Mouse (Mus musculus): Measurements from ENCODE around the gene Tnni2. TPM values are rescaled to one million over a fixed set of nuclear protein-coding genes. Genes with fewer than 3 reads are reported as not detected.

Gene Tnni2
- 0.51 and 0.78 TPM in 2 replicates for polyA plus RNA-seq (2015; fragmentation: Nextera tagmentation; extraction: Ambion mirVana)

DNA sequence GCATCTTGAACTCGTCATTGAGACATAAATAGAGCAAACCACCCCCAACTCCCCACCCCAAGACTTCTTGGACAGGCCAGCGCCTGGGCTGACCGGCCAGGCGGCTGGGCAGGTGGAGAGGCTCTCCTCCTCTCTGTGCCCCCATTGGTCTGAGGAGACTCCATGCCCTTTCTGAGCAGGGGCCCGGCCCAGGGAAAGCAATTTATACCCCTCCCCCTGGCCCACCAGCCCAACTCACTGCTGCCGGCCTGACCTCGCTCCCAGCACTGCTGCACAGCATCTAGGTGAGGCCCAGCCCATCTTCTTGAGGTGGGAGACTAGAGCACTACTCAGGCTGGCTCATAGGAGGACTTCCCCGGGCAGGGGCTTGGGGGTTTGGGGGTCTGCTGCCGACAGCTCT, at the start of gene Tnni2:
Gene Tnni2, plus strand, starts transcription at position 224 of the 400 bp plus-strand sequence.
- H3K36me3 ChIP-seq (ENCODE audit: control insufficient read depth, insufficient read depth, low read length), result no peaks in the 10 kb centered on the region
- H3K4me1 ChIP-seq (ENCODE audit: control insufficient read depth, insufficient read depth, low read length), result no peaks in the 10 kb centered on the region
- no peak within 1 kb of the TSS for H3K27ac ChIP-seq (ENCODE audit: low read length)
- H3K9me3 ChIP-seq (replicated peaks; ENCODE audit: control insufficient read depth, low read length, poor library complexity, severe bottlenecking), result no peaks in the 10 kb centered on the region
- no peak within 1 kb of the TSS for H3K4me3 ChIP-seq (ENCODE audit: low read depth, low read length)
- ATAC-seq, result no peak
- no peak within 1 kb of the TSS for H3K4me2 ChIP-seq (ENCODE audit: low read length)
- 80% methylated on average over 9 of the region's 9 CpGs for WGBS
- no peaks in the 10 kb centered on the region for H3K27me3 ChIP-seq (ENCODE audit: control insufficient read depth, insufficient read depth, low read depth, low read length)
- H3K9ac ChIP-seq (ENCODE audit: low read depth, low read length), result no peak within 1 kb of the TSS

- H3K4me2 ChIP-seq (ENCODE audit: low read length), result no peak overlapping the region
- 18% methylated on average over 4 of the region's 4 CpGs for WGBS
- H3K9ac ChIP-seq (ENCODE audit: low read depth, low read length), result no peak overlapping the region
- H3K36me3 ChIP-seq (ENCODE audit: control insufficient read depth, insufficient read depth, low read length), result no peaks in the 10 kb centered on the region
- H3K27me3 ChIP-seq (ENCODE audit: control insufficient read depth, insufficient read depth, low read depth, low read length), result no peaks in the 10 kb centered on the region
- H3K4me3 ChIP-seq (ENCODE audit: low read depth, low read length), result no peak overlapping the region
- H3K27ac ChIP-seq (ENCODE audit: low read length), result no peak overlapping the region
- no peak for ATAC-seq
- H3K9me3 ChIP-seq (replicated peaks; ENCODE audit: control insufficient read depth, low read length, poor library complexity, severe bottlenecking), result no peaks in the 10 kb centered on the region
- no peaks in the 10 kb centered on the region for H3K4me1 ChIP-seq (ENCODE audit: control insufficient read depth, insufficient read depth, low read length)
Observed at GRCm38 (mm10) chr7:142393191-142393590, 48.4 kb upstream of the Tnni2 start.

- Histone ChIP-seq H3K27ac (ENCODE audit: low read length) (no peak overlapping the region), H3K27me3 (ENCODE audit: control insufficient read depth, insufficient read depth, low read depth, low read length) (no peaks in the 10 kb centered on the region), H3K9me3 (replicated peaks; ENCODE audit: control insufficient read depth, low read length, poor library complexity, severe bottlenecking) (no peaks in the 10 kb centered on the region), H3K4me3 (ENCODE audit: low read depth, low read length) (no peak overlapping the region), H3K36me3 (ENCODE audit: control insufficient read depth, insufficient read depth, low read length) (no peaks in the 10 kb centered on the region), H3K4me2 (ENCODE audit: low read length) (no peak overlapping the region), H3K4me1 (ENCODE audit: control insufficient read depth, insufficient read depth, low read length) (no peaks in the 10 kb centered on the region), H3K9ac (ENCODE audit: low read depth, low read length) (no peak overlapping the region)
- ATAC-seq, result no peak
- WGBS, result 70% methylated on average over 6 of the region's 6 CpGs
Observed at GRCm38 (mm10) chr7:142394261-142395190, 47.1 kb upstream of the Tnni2 start.

GRCm38 (mm10) chr7:142395472-142395871, 46.1 kb upstream of the Tnni2 start:
- WGBS, result 83% methylated on average over 4 of the region's 4 CpGs
- Histone ChIP-seq H3K36me3 (ENCODE audit: control insufficient read depth, insufficient read depth, low read length) (no peaks in the 10 kb centered on the region), H3K4me1 (ENCODE audit: control insufficient read depth, insufficient read depth, low read length) (no peaks in the 10 kb centered on the region), H3K9me3 (replicated peaks; ENCODE audit: control insufficient read depth, low read length, poor library complexity, severe bottlenecking) (no peaks in the 10 kb centered on the region), H3K4me3 (ENCODE audit: low read depth, low read length) (no peak overlapping the region), H3K27ac (ENCODE audit: low read length) (no peak overlapping the region), H3K9ac (ENCODE audit: low read depth, low read length) (no peak overlapping the region), H3K27me3 (ENCODE audit: control insufficient read depth, insufficient read depth, low read depth, low read length) (no peaks in the 10 kb centered on the region), H3K4me2 (ENCODE audit: low read length) (no peak overlapping the region)
- ATAC-seq, result no peak

- Histone ChIP-seq H3K36me3 (ENCODE audit: control insufficient read depth, insufficient read depth, low read length) (no peaks in the 10 kb centered on the region), H3K4me1 (ENCODE audit: control insufficient read depth, insufficient read depth, low read length) (no peaks in the 10 kb centered on the region), H3K27ac (ENCODE audit: low read length) (no peak overlapping the region), H3K9me3 (replicated peaks; ENCODE audit: control insufficient read depth, low read length, poor library complexity, severe bottlenecking) (no peaks in the 10 kb centered on the region), H3K4me2 (ENCODE audit: low read length) (no peak overlapping the region), H3K27me3 (ENCODE audit: control insufficient read depth, insufficient read depth, low read depth, low read length) (no peaks in the 10 kb centered on the region), H3K4me3 (ENCODE audit: low read depth, low read length) (no peak overlapping the region), H3K9ac (ENCODE audit: low read depth, low read length) (no peak overlapping the region)
- WGBS, result 100% methylated on average over 1 of the region's 1 CpGs
- ATAC-seq, result no peak
Observed at GRCm38 (mm10) chr7:142396611-142397010, 45.0 kb upstream of the Tnni2 start.

DNA sequence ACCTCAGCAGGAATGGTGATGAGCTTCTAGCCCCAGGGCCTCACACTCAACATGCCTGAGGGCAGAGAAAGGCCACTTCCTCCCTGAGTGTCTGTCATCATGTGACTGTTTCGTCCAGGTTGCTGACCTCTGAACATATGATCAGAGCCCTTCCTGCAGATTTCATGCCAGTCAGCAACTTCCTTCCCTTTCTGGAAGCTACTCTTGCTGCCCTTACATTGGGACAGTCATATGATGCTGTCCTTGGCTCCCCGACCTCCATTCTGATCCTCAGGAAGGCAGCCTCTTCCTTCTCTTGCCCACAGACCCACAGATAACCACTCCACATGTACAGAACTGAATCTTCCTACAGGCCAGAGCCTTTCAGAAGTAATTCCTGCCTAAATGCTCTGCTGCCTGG, 43.6 kb upstream of the Tnni2 start:
- Histone ChIP-seq H3K4me3 (ENCODE audit: low read depth, low read length) (no peak overlapping the region), H3K36me3 (ENCODE audit: control insufficient read depth, insufficient read depth, low read length) (no peaks in the 10 kb centered on the region), H3K4me1 (ENCODE audit: control insufficient read depth, insufficient read depth, low read length) (no peaks in the 10 kb centered on the region), H3K27me3 (ENCODE audit: control insufficient read depth, insufficient read depth, low read depth, low read length) (no peaks in the 10 kb centered on the region), H3K27ac (ENCODE audit: low read length) (no peak overlapping the region), H3K4me2 (ENCODE audit: low read length) (no peak overlapping the region), H3K9me3 (replicated peaks; ENCODE audit: control insufficient read depth, low read length, poor library complexity, severe bottlenecking) (no peaks in the 10 kb centered on the region), H3K9ac (ENCODE audit: low read depth, low read length) (no peak overlapping the region)
- no peak for ATAC-seq
- 68% methylated on average over 2 of the region's 2 CpGs for WGBS

GRCm38 (mm10) chr7:142399250-142399649, 42.4 kb upstream of the Tnni2 start:
- no peak overlapping the region for H3K9ac ChIP-seq (ENCODE audit: low read depth, low read length)
- H3K36me3 ChIP-seq (ENCODE audit: control insufficient read depth, insufficient read depth, low read length), result no peaks in the 10 kb centered on the region
- H3K27me3 ChIP-seq (ENCODE audit: control insufficient read depth, insufficient read depth, low read depth, low read length), result no peaks in the 10 kb centered on the region
- no peak overlapping the region for H3K4me2 ChIP-seq (ENCODE audit: low read length)
- no peaks in the 10 kb centered on the region for H3K4me1 ChIP-seq (ENCODE audit: control insufficient read depth, insufficient read depth, low read length)
- no peak for ATAC-seq
- H3K4me3 ChIP-seq (ENCODE audit: low read depth, low read length), result no peak overlapping the region
- WGBS, result 91% methylated on average over 1 of the region's 1 CpGs
- H3K9me3 ChIP-seq (replicated peaks; ENCODE audit: control insufficient read depth, low read length, poor library complexity, severe bottlenecking), result no peaks in the 10 kb centered on the region
- H3K27ac ChIP-seq (ENCODE audit: low read length), result no peak overlapping the region

DNA sequence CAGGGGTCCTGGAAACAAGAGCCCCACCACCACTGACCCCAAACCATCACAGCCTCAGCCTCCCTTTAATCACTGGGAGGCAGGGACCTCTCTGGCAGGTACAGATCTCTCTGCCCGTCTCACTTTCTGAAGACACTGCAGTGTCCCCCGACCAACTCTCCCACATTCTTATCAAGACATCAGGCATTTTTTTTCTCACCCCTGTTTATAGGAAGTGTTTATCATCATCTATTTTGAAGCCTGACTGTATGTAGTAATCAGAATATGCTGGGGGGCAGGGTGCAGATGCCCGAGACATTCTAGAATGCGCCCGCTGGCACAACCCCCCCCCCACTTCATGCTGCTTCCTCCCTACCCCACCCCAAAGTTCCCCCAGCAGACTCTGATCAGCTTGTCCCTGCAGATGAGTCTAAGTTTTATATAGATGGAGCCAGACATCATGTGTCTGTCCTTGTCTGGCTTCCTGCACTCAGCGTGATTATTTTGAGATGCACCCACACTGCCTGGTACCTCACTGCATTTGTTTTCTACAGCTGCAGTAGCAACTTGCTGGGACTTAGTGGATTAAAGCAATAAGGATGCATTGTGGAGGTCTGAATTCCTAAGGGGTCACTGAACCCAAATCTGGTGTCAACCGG, 41.4 kb upstream of the Tnni2 start:
- Histone ChIP-seq H3K9ac (ENCODE audit: low read depth, low read length) (no peak overlapping the region), H3K4me3 (ENCODE audit: low read depth, low read length) (no peak overlapping the region), H3K36me3 (ENCODE audit: control insufficient read depth, insufficient read depth, low read length) (no peaks in the 10 kb centered on the region), H3K4me1 (ENCODE audit: control insufficient read depth, insufficient read depth, low read length) (no peaks in the 10 kb centered on the region), H3K27me3 (ENCODE audit: control insufficient read depth, insufficient read depth, low read depth, low read length) (no peaks in the 10 kb centered on the region), H3K27ac (ENCODE audit: low read length) (no peak overlapping the region), H3K9me3 (replicated peaks; ENCODE audit: control insufficient read depth, low read length, poor library complexity, severe bottlenecking) (no peaks in the 10 kb centered on the region), H3K4me2 (ENCODE audit: low read length) (no peak overlapping the region)
- ATAC-seq, result no peak
- 55% methylated on average over 7 of the region's 7 CpGs for WGBS

GRCm38 (mm10) chr7:142400750-142401142, 40.9 kb upstream of the Tnni2 start:
- H3K4me3 ChIP-seq (ENCODE audit: low read depth, low read length), result no peak overlapping the region
- H3K4me1 ChIP-seq (ENCODE audit: control insufficient read depth, insufficient read depth, low read length), result no peaks in the 10 kb centered on the region
- no peak overlapping the region for H3K4me2 ChIP-seq (ENCODE audit: low read length)
- WGBS, result 24% methylated on average over 7 of the region's 7 CpGs
- no peak overlapping the region for H3K9ac ChIP-seq (ENCODE audit: low read depth, low read length)
- no peaks in the 10 kb centered on the region for H3K27me3 ChIP-seq (ENCODE audit: control insufficient read depth, insufficient read depth, low read depth, low read length)
- no peak overlapping the region for H3K27ac ChIP-seq (ENCODE audit: low read length)
- no peaks in the 10 kb centered on the region for H3K36me3 ChIP-seq (ENCODE audit: control insufficient read depth, insufficient read depth, low read length)
- H3K9me3 ChIP-seq (replicated peaks; ENCODE audit: control insufficient read depth, low read length, poor library complexity, severe bottlenecking), result no peaks in the 10 kb centered on the region
- ATAC-seq, result no peak

All from midbrain, embryonic 16.5 days (tissue).